Mouse (Mus musculus) cortical plate, adult 2 months (tissue): ENCODE data around the gene Susd4.

Experiments
- CTCF ChIP-seq: fragments of 200-500 bp; IDR thresholded peaks from 2 replicates; pipeline ENCODE4 v1.5.1; 2011; ENCODE audit warnings: mild to moderate bottlenecking, control low read depth, low read length; ENCODE audit not compliant: insufficient read depth; ENCODE audit errors: extremely low read depth
- POLR2A ChIP-seq: fragments of 200-500 bp; IDR thresholded peaks from 2 replicates; pipeline ENCODE4 v1.6.1; 2011; ENCODE audit warnings: mild to moderate bottlenecking, low read length, control low read depth; ENCODE audit not compliant: insufficient read depth; ENCODE audit errors: extremely low read depth

GRCm38 (mm10) chr1:182856636-182857035, 93.0 kb downstream of the Susd4 start:
- TF ChIP-seq CTCF (no peak), POLR2A (no peak)
